Mouse (Mus musculus): Measurements from ENCODE around the gene Plekhg3. TPM values are rescaled to one million over a fixed set of nuclear protein-coding genes. Genes with fewer than 3 reads are reported as not detected.

Gene Plekhg3
- polyA plus RNA-seq, 1 experiment from 2014 or later: 6.2 TPM

DNA sequence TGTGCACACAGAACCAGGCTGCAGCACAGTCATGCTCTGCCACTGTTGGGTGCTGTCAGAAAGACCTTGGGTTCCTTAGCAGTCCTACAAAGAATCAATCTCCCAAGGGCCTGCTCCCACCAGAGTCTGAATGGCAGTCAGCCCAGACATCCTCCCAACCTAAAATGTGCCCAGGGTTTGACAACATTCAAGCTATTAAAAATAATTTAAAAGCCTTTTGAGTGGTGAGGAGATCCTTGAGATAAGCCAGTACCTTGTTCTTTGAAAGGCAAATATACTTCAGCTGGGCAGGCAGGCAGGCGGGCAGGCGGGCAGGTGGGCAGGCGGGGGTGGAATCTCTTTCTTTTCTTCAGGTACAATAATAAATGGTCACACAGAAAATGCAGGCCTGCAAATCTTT lies 5.8 kb upstream of the Plekhg3 start:
- ATAC-seq (ENCODE audit: insufficient number of reproducible peaks, insufficient read depth, low FRiP score, low TSS enrichment, low read depth): no peak

DNA sequence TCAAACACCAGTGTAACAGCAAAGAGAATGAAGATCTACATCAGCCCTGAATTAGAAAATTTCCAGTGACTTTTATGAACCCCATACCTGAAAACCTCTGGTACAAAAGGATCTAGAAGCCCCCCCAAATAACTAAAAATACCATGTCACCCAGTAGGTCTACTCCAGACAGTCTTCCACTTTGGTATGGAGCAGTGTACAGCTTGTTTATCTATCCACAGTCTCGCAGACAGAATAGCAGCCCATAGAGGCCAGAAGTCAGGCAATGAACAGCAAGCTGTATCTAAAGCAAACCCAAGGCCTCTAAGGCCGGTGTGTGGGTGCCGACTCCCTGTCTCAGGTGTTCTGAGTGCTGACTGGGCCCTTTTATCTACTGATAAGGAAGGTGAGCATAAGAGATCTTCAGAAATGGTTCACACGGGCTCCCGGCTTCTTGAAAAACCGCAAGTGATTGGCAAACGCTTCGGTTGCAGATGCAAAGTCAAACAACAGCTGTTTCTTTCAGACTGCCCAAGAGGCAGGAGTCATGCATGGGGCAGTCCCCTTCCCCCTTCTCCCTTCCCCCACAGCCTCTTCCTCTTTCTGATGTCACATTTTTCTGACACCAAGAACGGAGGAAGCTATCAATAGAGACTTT lies 3.3 kb upstream of the Plekhg3 start:
- Histone ChIP-seq H3K4me3 (replicated peaks) (no peak overlapping the region), H3K4me2 (no peak overlapping the region), H3K4me1 (replicated peaks) (peaks cover 8% of the 10 kb centered on the region; the same call in 1 of the 2 replicates), H3K9ac (replicated peaks) (no peak overlapping the region), H3K27ac (no peak overlapping the region), H3K36me3 (no peaks in the 10 kb centered on the region), H3K9me3 (peaks cover 5% of the 10 kb centered on the region; the same call in 1 of the 2 replicates), H3K27me3 (0 out of 2 replicates have a peak, but pooled peaks cover 11% of the 10 kb centered on the region)
- ATAC-seq (ENCODE audit: insufficient number of reproducible peaks, insufficient read depth, low FRiP score, low TSS enrichment, low read depth): no peak
- WGBS: 68% methylated on average over 9 of the region's 9 CpGs

More for the DNA sequence above, 5.8 kb upstream of the Plekhg3 start:
- no peak overlapping the region for H3K27ac ChIP-seq
- H3K4me3 ChIP-seq (replicated peaks): no peak overlapping the region
- H3K9ac ChIP-seq (replicated peaks): no peak overlapping the region
- WGBS: 82% methylated on average over 3 of the region's 3 CpGs
- H3K36me3 ChIP-seq: no peaks in the 10 kb centered on the region
- peaks cover 5% of the 10 kb centered on the region; the same call in 1 of the 2 replicates for H3K9me3 ChIP-seq
- no peaks in the 10 kb centered on the region; the same call in 1 of the 2 replicates for H3K4me1 ChIP-seq (replicated peaks)
- H3K27me3 ChIP-seq: no peaks in the 10 kb centered on the region
- no peak overlapping the region for H3K4me2 ChIP-seq

DNA sequence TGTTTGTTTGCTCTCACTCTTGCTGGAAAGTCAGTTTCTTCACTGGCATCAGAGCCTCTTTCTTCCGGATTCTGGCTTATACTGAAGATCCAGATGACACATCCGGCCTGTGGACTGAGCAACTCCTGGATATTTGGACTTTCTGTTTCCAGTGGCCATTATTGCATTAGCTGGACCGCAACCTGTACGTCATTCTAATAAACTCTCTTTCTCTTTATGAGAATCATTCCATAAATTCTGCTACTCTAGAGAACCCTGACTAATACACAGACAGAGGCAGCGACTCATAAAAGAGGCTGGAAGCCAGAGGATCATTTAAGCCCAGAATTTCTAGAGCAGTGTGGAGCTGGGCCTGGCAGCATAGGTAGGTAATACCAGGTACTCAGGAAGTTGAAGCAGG lies 1.9 kb upstream of the Plekhg3 start:
- H3K4me1 ChIP-seq (replicated peaks): peaks cover 14% of the 10 kb centered on the region; the same call in 1 of the 2 replicates
- H3K4me3 ChIP-seq (replicated peaks): no peak overlapping the region
- H3K9ac ChIP-seq (replicated peaks): no peak overlapping the region
- H3K4me2 ChIP-seq: no peak overlapping the region
- no peaks in the 10 kb centered on the region for H3K36me3 ChIP-seq
- H3K9me3 ChIP-seq: no peaks in the 10 kb centered on the region
- WGBS: 80% methylated on average over 5 of the region's 5 CpGs
- 0 out of 2 replicates have a peak, but pooled peaks cover 12% of the 10 kb centered on the region for H3K27me3 ChIP-seq
- no peak for ATAC-seq (ENCODE audit: insufficient number of reproducible peaks, insufficient read depth, low FRiP score, low TSS enrichment, low read depth)
- H3K27ac ChIP-seq: no peak overlapping the region

DNA sequence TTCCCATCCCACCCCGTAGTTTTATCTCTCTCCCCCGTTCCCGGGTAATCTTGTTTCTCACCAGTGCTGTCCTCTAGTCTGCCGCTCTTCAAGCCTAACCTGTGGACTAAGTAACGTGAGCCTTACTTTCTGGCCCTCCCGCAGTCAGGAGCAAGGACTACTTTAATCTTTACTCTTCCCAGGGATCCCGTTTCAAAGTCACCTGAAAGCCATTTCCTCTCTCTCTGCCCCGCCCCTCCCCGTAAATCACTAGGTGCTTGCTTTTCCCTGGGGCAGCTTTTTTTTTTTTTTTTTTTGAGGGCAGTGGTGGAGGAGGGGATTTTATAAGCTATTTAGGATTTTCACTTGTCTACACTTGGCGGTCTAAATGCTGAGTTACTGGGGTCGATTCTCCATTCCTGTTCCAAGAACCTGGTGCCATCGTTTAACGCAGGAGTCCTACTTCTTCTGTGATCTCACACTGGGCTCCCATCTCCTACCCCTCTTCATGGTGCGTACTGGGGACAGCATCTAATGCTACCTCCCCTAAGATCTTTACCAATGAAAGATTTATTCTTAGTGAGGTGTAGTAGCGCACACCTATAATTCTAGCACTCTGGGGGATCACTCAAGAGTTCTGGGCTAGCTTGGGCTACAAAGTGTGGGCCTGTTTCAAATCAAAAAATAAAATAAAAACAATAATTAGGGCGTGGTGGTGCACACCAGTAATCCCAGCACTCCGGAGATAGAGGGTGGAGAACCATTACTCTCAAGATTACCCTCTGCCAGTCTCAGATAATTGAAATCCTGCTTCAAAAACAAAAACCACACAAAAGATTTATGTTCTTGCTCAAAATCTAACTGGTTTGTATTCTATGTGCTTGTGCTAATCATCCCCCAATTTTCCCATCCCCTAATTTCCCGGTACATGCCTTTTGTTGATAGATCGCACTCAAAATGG lies 1.6 kb downstream of the Plekhg3 start:
- peaks cover 23% of the 10 kb centered on the region; the same call in 1 of the 2 replicates for H3K27me3 ChIP-seq
- no peak overlapping the region for H3K9ac ChIP-seq (replicated peaks)
- peak overlapping the region; percentile 94 for H3K4me2 ChIP-seq
- H3K36me3 ChIP-seq: no peaks in the 10 kb centered on the region
- peak overlapping the region; percentile 76 for H3K4me3 ChIP-seq (replicated peaks)
- ATAC-seq (ENCODE audit: insufficient number of reproducible peaks, insufficient read depth, low FRiP score, low TSS enrichment, low read depth): no peak
- H3K27ac ChIP-seq: no peak overlapping the region
- peaks cover 39% of the 10 kb centered on the region for H3K4me1 ChIP-seq (replicated peaks)
- under 1% methylated on average over 19 of the region's 19 CpGs for WGBS
- no peaks in the 10 kb centered on the region for H3K9me3 ChIP-seq

DNA sequence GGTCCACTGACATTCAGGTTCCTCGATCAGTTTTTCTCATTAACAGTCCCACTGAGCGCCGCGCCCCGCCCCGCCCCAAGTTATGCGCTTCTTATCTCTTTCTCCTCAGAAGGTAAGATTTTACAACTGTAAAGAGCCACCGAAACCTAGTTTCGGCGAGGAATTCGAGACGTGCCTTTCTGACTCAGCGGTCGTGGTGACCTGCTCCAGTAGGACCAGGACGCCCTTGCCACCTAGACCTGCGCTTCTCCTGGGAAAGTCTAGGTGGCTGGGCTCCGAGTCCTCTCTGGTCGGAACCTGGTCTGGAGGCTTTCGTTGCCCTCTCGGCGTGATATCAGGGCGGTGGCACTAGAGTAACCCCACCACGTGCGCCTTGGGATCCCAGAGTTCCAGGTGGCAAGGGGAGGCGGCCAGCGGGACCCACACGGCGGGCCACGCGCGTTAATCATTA lies 2.3 kb downstream of the Plekhg3 start:
- Histone ChIP-seq H3K9me3 (no peaks in the 10 kb centered on the region), H3K36me3 (no peaks in the 10 kb centered on the region), H3K9ac (replicated peaks) (peak overlapping the region; percentile 77), H3K27me3 (peaks cover 23% of the 10 kb centered on the region; the same call in 1 of the 2 replicates), H3K4me3 (replicated peaks) (peak overlapping the region; percentile 76), H3K27ac (0 out of 2 replicates have a peak overlapping the region, but pooled peaks have one; percentile 59), H3K4me1 (replicated peaks) (peaks cover 39% of the 10 kb centered on the region), H3K4me2 (peak overlapping the region; percentile 94)
- ATAC-seq (ENCODE audit: insufficient number of reproducible peaks, insufficient read depth, low FRiP score, low TSS enrichment, low read depth): peak; percentile 60
- under 1% methylated on average over 31 of the region's 31 CpGs for WGBS

DNA sequence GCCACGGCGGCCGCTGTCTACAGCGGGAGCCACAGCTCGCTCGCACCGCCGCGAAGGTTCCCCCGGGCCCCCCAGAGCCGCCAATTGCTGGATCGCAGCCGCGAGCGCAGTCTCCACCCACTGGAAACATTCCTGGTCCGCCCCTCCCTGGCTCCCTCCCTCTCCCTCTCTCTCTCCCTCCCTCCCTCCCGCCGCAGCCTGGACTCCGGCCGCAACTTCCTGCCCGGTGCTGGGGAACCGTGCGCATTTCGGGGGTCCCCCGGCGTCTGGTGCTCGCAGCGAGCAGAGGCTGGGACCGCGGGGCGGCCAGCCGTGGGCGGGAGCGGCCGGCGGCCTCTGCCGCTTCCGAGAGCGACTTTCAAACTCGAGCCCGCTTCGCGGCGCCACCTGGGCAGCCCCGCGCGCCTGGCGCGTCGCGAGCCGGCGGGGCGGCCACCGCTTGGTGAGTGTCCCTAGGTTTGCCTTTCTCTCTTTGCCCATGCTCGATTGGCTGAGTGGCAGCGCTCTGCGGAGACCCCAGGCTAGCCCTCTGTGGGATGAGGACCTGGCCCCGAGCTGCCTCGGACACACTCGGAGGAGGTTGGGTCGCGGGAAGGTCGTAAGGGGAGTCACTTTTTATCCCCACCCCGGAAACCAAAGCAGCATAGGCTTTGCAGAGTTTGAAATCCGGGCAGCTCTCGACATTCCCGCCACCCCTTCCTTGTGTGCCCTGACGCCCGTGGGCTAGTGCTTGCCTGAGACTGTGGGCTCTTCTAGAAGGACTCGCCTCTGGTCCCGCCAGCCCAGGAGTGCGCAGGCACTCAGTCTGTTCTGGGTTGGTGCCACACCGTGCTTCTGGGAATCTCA lies 2.9 kb downstream of the Plekhg3 start:
- Histone ChIP-seq H3K9ac (replicated peaks) (peak overlapping the region; percentile 77), H3K4me2 (peak overlapping the region; percentile 94), H3K36me3 (no peaks in the 10 kb centered on the region), H3K27me3 (peaks cover 23% of the 10 kb centered on the region; the same call in 1 of the 2 replicates), H3K9me3 (no peaks in the 10 kb centered on the region), H3K4me1 (replicated peaks) (peaks cover 39% of the 10 kb centered on the region), H3K4me3 (replicated peaks) (peak overlapping the region; percentile 76), H3K27ac (peak overlapping the region; percentile 79; the same call in 1 of the 2 replicates)
- ATAC-seq (ENCODE audit: insufficient number of reproducible peaks, insufficient read depth, low FRiP score, low TSS enrichment, low read depth): peak; percentile 67
- under 1% methylated on average over 72 of the region's 74 CpGs for WGBS

DNA sequence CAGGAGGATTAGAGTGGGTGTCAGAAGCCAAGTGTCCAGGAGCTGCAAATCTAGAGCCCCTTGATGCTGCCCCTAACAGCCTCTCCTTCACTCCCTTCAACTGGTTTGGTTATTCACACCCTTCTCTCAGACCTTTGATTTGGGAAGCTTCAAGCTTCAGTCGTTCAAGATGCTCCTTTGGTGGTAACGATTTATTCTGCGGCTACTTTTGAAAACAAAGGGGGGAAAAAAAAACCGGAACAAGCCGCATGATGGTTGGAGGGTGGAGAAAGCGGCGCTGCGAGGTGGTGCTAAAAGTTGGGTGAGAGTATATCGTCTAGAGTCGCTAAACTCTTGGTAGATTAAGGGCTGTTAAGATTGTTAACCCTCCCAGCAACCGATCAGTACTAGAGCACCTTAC lies 3.5 kb downstream of the Plekhg3 start:
- no peak for ATAC-seq (ENCODE audit: insufficient number of reproducible peaks, insufficient read depth, low FRiP score, low TSS enrichment, low read depth)
- Histone ChIP-seq H3K27me3 (peaks cover 23% of the 10 kb centered on the region; the same call in 1 of the 2 replicates), H3K4me1 (replicated peaks) (peaks cover 39% of the 10 kb centered on the region)

DNA sequence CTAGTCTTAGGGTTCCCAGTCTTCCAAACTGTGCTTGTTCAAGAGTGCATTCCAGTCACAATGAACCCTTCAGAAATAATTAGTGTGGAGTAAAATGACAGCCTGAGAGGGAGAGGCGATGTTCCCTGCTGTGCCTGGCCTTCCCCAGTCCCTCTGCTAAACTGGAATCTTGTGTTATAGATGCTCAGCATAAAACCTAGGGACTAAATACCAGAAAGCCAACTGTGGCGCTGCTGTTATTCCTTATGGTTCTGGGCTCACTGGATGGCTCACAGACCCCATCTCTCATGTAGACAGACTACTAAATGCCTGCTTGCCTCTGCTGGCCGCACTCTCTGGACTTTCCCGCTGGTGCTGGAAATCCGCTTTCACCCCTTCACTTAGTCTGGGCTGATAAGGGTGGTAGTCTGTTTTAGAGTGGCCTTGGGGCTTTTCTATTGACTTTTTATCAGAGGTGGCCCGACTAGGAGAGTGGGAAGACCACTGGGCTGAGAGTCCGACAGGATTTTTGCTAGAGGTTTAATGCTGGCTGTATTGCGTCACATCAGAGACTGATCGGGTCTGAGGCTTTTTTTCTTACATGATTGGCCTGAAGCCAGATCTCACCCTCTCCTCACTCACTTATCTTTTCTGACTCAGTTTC lies 4.1 kb downstream of the Plekhg3 start:
- H3K27ac ChIP-seq: no peak overlapping the region
- H3K27me3 ChIP-seq: peaks cover 23% of the 10 kb centered on the region; the same call in 1 of the 2 replicates
- WGBS: 11% methylated on average over 9 of the region's 9 CpGs
- peak overlapping the region; percentile 94 for H3K4me2 ChIP-seq
- ATAC-seq (ENCODE audit: insufficient number of reproducible peaks, insufficient read depth, low FRiP score, low TSS enrichment, low read depth): no peak
- H3K9me3 ChIP-seq: peaks cover 4% of the 10 kb centered on the region; the same call in 1 of the 2 replicates
- H3K36me3 ChIP-seq: no peaks in the 10 kb centered on the region
- peak overlapping the region; percentile 76 for H3K4me3 ChIP-seq (replicated peaks)
- H3K9ac ChIP-seq (replicated peaks): peak overlapping the region; percentile 42
- peaks cover 39% of the 10 kb centered on the region for H3K4me1 ChIP-seq (replicated peaks)

More for the DNA sequence above, 3.5 kb downstream of the Plekhg3 start:
- H3K9ac ChIP-seq (replicated peaks): peak overlapping the region; percentile 77
- H3K9me3 ChIP-seq: no peaks in the 10 kb centered on the region
- peak overlapping the region; percentile 94 for H3K4me2 ChIP-seq
- H3K36me3 ChIP-seq: no peaks in the 10 kb centered on the region
- H3K4me3 ChIP-seq (replicated peaks): peak overlapping the region; percentile 76
- 1% methylated on average over 11 of the region's 11 CpGs for WGBS
- H3K27ac ChIP-seq: 0 out of 2 replicates have a peak overlapping the region, but pooled peaks have one; percentile 12

DNA sequence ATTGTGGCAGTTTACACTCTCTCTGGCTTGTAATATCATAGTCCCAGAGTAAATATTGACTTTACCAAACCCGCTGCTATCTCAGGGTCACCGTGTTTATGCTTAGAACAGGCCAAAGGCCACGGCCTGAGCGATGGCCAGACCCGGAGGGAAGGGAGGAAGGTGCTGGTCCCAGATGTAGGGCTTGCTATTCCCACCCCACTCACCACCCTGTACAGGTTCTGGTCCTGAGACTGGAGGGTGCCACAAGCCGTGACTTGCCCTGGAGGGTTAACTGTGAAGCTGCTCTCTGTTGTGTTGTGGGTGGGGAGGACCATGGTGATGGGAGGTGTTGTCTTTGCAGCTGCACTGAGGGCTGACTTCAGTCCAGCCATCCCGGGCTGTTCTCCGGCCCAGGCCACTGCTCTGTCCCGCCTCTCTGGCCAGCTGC lies 4.8 kb downstream of the Plekhg3 start:
- 29% methylated on average over 9 of the region's 9 CpGs for WGBS
- Histone ChIP-seq H3K4me3 (replicated peaks) (peak overlapping the region; percentile 2; the same call in 1 of the 2 replicates), H3K9ac (replicated peaks) (peak overlapping the region; percentile 27; the same call in 1 of the 2 replicates), H3K36me3 (no peaks in the 10 kb centered on the region), H3K27ac (no peak overlapping the region), H3K4me2 (peak overlapping the region; percentile 94), H3K9me3 (peaks cover 5% of the 10 kb centered on the region; the same call in 1 of the 2 replicates), H3K4me1 (replicated peaks) (peaks cover 39% of the 10 kb centered on the region), H3K27me3 (peaks cover 23% of the 10 kb centered on the region; the same call in 1 of the 2 replicates)
- no peak for ATAC-seq (ENCODE audit: insufficient number of reproducible peaks, insufficient read depth, low FRiP score, low TSS enrichment, low read depth)
